Mouse (Mus musculus) forebrain, embryonic 15.5 days (tissue): Measurements from ENCODE around the gene Farsa. TPM values are rescaled to one million over a fixed set of nuclear protein-coding genes. Genes with fewer than 3 reads are reported as not detected.

ENCODE experiments used
- ATAC-seq: fragments of 200-750 bp; cut with Nextera tagmentation; replicated peaks from 2 replicates; pipeline ENCODE4 v1.8.0; 2017; ENCODE audit warnings: mild to moderate bottlenecking, moderate TSS enrichment, moderate library complexity
- H3K27ac ChIP-seq: fragments of 300-500 bp; sonication (generic); replicated peaks from 2 replicates; pipeline ENCODE4 v1.5.1; 2015; ENCODE audit warnings: mild to moderate bottlenecking, inconsistent platforms
- H3K27me3 ChIP-seq: fragments of 300-500 bp; sonication (generic); 2 replicates; pipeline ENCODE4 v1.6.1; 2015; ENCODE audit warnings: inconsistent platforms
- H3K36me3 ChIP-seq: fragments of 300-500 bp; sonication (generic); 2 replicates; pipeline ENCODE4 v1.6.1; 2015; ENCODE audit warnings: mild to moderate bottlenecking, inconsistent platforms
- H3K4me1 ChIP-seq: fragments of 300-500 bp; sonication (generic); 2 replicates; pipeline ENCODE4 v1.6.1; 2015; ENCODE audit warnings: inconsistent platforms
- H3K4me2 ChIP-seq: fragments of 300-500 bp; sonication (generic); replicated peaks from 2 replicates; pipeline ENCODE4 v1.6.1; 2015; ENCODE audit warnings: mild to moderate bottlenecking, inconsistent platforms
- H3K4me3 ChIP-seq: fragments of 300-500 bp; sonication (generic); 2 replicates; pipeline ENCODE4 v1.5.1; 2015; ENCODE audit warnings: mild to moderate bottlenecking, inconsistent platforms
- H3K9ac ChIP-seq: fragments of 300-500 bp; sonication (generic); replicated peaks from 2 replicates; pipeline ENCODE4 v1.6.1; 2015; ENCODE audit warnings: mild to moderate bottlenecking, inconsistent platforms
- H3K9me3 ChIP-seq: fragments of 300-500 bp; sonication (generic); 2 replicates; pipeline ENCODE4 v1.6.1; 2016; ENCODE audit warnings: inconsistent platforms
- WGBS: fragments of 180-500 bp; shearing (Covaris S2); methylation state at CpG from one replicate; pipeline ENCODE4 v1.1.7; 2015; ENCODE audit warnings: mixed read lengths; 5-methylcytosine and 5-hydroxymethylcytosine counted together
- polyA plus RNA-seq: library from polyadenylated mRNA; unstranded; fragments of >200 nt; fragmentation: Nextera tagmentation; extraction: Ambion mirVana; gene quantifications from 2 replicates; pipeline ENCODE4 v1.2.1, GENCODE M21; 2015

Gene Farsa
- polyA plus RNA-seq, 1 experiment from 2014 or later = 127 TPM

DNA sequence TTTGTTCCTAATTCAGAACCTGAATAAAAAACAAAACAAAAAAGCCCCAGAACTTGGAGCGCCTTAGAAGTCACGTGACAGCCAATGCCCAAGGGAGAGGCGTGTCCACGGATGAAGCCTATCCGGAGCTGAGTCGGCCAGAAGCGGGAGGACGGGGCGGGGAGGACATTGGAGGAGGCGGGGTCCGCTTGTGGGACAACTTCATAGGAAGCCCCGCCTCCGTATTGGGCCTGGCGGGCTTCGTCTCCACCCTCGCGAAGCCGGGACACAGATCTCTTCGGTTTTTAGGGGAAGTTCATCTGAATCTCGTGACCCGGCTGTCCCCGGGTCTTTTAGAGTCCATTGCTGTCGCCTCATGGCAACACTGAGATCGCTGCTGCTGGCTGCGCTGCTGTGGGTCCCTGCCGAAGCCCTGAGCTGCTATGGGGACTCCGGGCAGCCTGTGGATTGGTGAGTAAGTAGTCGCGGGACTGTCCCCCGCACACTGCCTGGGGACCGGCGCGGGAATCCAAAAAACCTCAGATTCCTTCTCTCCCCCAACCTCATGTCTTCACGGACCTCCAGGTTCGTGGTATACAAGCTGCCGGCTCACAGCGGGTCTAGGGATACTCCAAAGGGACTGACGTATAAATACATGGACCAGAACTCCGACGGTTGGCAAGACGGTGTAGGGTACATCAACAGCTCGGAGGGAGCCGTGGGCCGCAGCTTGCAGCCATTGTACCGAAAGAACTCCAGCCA is 51.8 kb downstream of the Farsa start, which contains the start of gene Dnase2a:
TSS of gene Dnase2a (plus strand) at position 140 of the 741 bp plus-strand sequence.
- Histone ChIP-seq H3K9ac (peak within 1 kb of the TSS; percentile 43), H3K27ac (no peak within 1 kb of the TSS), H3K27me3 (peaks cover 9% of the 10 kb centered on the region; the same call in 1 of the 2 replicates), H3K4me1 (peaks cover 18% of the 10 kb centered on the region), H3K9me3 (no peaks in the 10 kb centered on the region), H3K4me2 (peak within 1 kb of the TSS; percentile 53), H3K36me3 (peaks cover 35% of the 10 kb centered on the region), H3K4me3 (peak within 1 kb of the TSS; percentile 38)
- ATAC-seq = peak; percentile 77
- under 1% methylated on average over 45 of the region's 45 CpGs for WGBS

DNA sequence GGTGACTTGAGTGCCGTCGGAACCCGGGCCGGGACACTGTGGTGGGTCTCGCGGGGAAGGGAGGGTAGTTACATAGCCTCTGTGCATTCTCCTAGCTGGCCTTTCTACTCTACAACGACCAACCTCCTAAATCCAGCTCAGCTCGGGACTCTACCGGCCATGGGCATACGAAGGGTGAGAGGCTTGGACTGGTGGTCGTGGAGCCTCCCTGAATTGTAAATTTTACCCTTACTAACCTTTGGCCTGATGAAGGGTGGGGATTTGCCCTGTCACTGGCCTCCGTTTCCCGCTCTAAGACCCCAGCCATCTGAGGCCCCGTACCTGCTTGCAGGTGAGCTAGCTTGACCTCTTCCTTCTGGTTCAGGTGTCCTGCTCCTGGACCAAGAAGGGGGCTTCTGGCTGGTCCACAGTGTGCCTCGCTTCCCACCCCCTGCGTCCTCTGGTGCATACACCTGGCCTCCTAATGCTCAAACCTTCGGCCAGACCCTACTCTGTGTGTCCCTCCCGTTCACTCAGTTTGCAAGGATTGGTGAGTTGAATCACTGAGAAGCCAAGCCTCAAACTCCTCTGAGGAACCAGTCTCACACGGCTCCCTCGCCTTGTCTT is 52.5 kb downstream of the Farsa start:
- Histone ChIP-seq H3K36me3 (peaks cover 39% of the 10 kb centered on the region), H3K9ac (peak overlapping the region; percentile 43), H3K4me2 (peak overlapping the region; percentile 53), H3K4me3 (peak overlapping the region; percentile 38), H3K27me3 (peaks cover 13% of the 10 kb centered on the region), H3K4me1 (peaks cover 17% of the 10 kb centered on the region), H3K27ac (no peak overlapping the region), H3K9me3 (no peaks in the 10 kb centered on the region)
- WGBS = 49% methylated on average over 20 of the region's 20 CpGs
- ATAC-seq = peak; percentile 17

DNA sequence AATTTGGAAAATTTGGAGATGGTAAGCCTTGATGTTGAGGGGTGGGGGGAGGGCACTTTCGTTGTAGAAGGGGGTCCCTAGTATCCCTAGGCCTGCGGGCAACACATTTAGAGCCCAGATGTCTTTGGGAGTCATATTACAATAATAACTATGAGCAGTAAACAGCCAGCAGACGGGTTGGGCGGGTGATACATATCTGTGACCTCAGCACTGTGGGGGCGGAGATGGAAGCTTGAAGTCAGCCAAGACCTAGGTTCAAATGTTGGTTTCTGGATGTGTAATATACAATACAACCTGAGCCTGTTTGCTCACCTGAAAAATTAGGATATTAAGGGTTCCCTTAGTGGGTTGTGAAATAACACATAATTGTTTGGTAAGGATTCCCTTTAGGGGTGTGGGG is 53.2 kb downstream of the Farsa start:
- Histone ChIP-seq H3K27ac (no peak overlapping the region), H3K36me3 (peaks cover 46% of the 10 kb centered on the region), H3K4me2 (no peak overlapping the region), H3K4me3 (no peak overlapping the region), H3K27me3 (peaks cover 19% of the 10 kb centered on the region), H3K9ac (no peak overlapping the region), H3K4me1 (peaks cover 17% of the 10 kb centered on the region), H3K9me3 (no peaks in the 10 kb centered on the region)
- ATAC-seq = no peak
- 90% methylated on average over 5 of the region's 5 CpGs for WGBS

DNA sequence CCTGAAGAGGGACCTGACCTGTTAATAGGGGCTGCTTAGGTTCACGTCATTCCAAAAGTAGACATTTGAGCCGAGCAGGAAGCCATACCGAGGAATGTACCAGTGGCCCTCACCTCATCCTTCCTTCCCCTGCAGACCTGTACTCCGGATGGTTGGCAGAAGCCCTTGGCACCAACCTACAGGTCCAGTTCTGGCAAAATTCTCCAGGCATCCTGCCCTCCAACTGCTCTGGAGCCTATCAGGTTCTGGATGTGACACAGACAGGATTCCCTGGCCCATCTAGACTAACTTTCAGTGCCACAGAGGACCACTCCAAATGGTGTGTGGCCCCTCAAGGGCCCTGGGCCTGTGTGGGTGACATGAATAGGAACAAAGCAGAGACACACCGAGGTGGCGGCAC is 53.8 kb downstream of the Farsa start:
- peaks cover 17% of the 10 kb centered on the region for H3K4me1 ChIP-seq
- 84% methylated on average over 6 of the region's 6 CpGs for WGBS
- peaks cover 52% of the 10 kb centered on the region for H3K36me3 ChIP-seq
- no peak overlapping the region for H3K4me2 ChIP-seq
- H3K27me3 ChIP-seq = peaks cover 21% of the 10 kb centered on the region
- H3K9me3 ChIP-seq = no peaks in the 10 kb centered on the region
- H3K4me3 ChIP-seq = no peak overlapping the region
- H3K9ac ChIP-seq = no peak overlapping the region
- no peak overlapping the region for H3K27ac ChIP-seq
- ATAC-seq = no peak

DNA sequence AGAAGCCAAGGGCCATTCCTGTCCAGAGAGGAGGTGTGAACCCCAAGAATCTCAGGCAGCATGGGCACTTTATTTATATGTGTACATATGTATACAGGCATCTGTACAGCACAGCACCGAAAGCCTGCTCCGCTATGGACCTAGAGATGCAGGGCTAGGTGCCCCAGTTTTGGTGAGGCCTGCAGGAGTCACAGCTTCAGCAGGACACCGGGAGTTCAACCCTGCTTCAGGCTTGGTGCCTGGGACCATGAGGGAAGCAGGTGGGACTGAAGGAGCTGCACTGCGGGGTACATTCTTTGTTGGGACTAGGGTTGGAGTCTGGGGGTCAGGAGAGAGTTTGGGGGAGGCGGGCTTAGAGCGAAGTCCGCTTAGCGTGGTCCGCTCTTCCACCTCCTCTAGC is 55.1 kb downstream of the Farsa start:
- Histone ChIP-seq H3K27ac (no peak overlapping the region), H3K4me2 (no peak overlapping the region), H3K9ac (no peak overlapping the region), H3K27me3 (peaks cover 21% of the 10 kb centered on the region), H3K4me1 (peaks cover 17% of the 10 kb centered on the region), H3K36me3 (peaks cover 65% of the 10 kb centered on the region), H3K9me3 (no peaks in the 10 kb centered on the region), H3K4me3 (no peak overlapping the region)
- no peak for ATAC-seq
- 92% methylated on average over 9 of the region's 9 CpGs for WGBS

DNA sequence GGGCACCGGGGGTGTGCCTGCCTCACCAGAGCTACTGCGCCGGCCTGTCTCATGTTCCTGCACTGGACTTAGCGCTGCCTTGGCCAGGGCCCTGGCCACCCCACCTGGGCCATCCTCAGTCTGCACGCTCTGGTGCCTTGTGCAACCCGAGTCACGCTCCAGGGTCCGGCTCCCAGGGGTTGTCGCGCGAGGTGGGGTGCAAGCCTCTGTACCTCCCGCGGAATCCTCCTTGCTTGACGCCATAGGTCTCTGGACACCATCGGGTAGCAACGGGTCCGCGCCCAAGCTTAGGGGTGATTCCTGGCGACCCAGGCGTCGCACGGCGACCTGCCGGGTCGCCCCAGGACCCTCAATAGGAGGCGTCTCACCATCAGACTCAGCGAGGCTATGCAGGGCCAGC is 55.6 kb downstream of the Farsa start:
- no peak overlapping the region for H3K27ac ChIP-seq
- no peaks in the 10 kb centered on the region for H3K9me3 ChIP-seq
- peaks cover 69% of the 10 kb centered on the region for H3K36me3 ChIP-seq
- H3K4me1 ChIP-seq = peaks cover 17% of the 10 kb centered on the region
- peak overlapping the region; percentile 29 for H3K4me3 ChIP-seq
- 29% methylated on average over 27 of the region's 27 CpGs for WGBS
- no peak for ATAC-seq
- H3K4me2 ChIP-seq = peak overlapping the region; percentile 45
- H3K27me3 ChIP-seq = peaks cover 21% of the 10 kb centered on the region
- no peak overlapping the region for H3K9ac ChIP-seq

DNA sequence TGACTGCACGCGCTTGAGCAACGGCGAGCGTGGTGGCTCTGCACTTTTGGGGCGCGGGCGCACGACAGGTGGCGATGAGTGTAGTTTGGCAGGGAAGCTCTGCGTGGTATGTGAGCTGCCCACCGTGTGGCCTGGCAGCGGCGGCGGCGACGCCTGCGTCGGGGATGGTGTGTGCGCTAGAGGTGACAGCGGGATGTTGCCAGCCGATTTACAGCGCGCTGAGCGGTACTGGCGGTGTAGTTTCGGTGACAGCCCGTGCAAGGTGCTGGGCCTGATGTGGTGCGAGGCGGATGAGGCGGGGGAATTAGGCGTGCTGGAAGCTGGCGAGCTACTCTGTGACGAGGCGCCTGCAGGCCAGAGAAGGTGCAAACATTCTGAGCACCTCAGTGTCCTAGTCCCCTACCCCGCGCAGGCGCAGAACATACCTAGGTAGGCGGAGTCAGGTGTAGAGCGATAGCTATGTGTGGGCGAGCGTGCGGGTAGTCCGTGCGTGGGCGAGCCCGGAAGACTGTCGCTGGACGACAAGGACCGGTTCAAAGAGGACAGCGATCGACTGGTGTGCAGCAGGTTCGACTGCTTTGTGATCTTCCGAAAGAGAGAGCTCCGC is 56.2 kb downstream of the Farsa start:
- H3K4me2 ChIP-seq = peak overlapping the region; percentile 45
- 3% methylated on average over 55 of the region's 55 CpGs for WGBS
- no peak overlapping the region for H3K27ac ChIP-seq
- peak overlapping the region; percentile 29 for H3K4me3 ChIP-seq
- no peak overlapping the region for H3K9ac ChIP-seq
- H3K9me3 ChIP-seq = no peaks in the 10 kb centered on the region
- peaks cover 21% of the 10 kb centered on the region for H3K27me3 ChIP-seq
- no peak for ATAC-seq
- peaks cover 75% of the 10 kb centered on the region for H3K36me3 ChIP-seq
- peaks cover 17% of the 10 kb centered on the region for H3K4me1 ChIP-seq

DNA sequence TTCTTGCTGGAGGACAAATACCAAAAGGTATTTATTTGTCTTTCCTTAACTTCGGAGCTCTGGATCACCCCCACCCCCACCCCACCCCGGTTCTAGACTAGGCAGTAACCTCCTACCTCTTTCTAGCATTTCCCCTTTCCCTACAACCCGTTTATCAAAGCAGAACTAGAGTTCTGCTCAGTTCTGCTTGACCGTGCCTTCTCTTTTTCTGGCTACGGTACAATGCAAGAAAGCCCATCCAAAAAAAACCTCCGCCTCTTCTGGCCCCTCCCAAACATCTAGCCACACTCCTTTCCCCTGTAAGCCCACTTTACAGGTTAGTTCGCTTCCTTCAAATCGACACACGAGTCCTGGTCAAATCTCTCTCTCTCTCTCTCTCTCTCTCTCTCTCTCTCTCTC is 56.7 kb downstream of the Farsa start:
- H3K9me3 ChIP-seq = no peaks in the 10 kb centered on the region
- peak overlapping the region; percentile 29 for H3K4me3 ChIP-seq
- H3K27me3 ChIP-seq = peaks cover 21% of the 10 kb centered on the region
- H3K4me2 ChIP-seq = peak overlapping the region; percentile 45
- H3K9ac ChIP-seq = no peak overlapping the region
- no peak for ATAC-seq
- H3K4me1 ChIP-seq = peaks cover 17% of the 10 kb centered on the region
- WGBS = 19% methylated on average over 9 of the region's 9 CpGs
- H3K36me3 ChIP-seq = peaks cover 80% of the 10 kb centered on the region
- no peak overlapping the region for H3K27ac ChIP-seq

DNA sequence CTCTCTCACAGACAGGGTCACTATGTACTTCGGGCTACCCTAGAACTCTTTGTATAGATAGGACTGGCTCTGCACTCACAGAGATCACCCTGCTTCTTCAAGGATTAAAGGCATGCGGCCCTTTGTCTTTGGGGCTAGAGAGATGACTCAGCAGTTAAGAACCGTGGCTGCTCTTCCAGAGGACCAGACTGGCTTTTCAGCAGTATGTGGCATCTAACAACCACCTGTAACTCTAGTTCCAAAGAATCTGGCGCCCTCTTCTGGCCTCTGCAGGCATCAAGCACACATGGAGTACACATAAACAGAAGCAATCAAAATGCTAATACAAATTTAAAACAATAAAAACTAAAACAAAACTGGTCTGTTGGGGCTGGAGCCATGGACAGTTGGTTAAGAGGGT is 57.2 kb downstream of the Farsa start:
- no peaks in the 10 kb centered on the region for H3K9me3 ChIP-seq
- no peak overlapping the region for H3K4me3 ChIP-seq
- H3K27ac ChIP-seq = no peak overlapping the region
- H3K4me1 ChIP-seq = peaks cover 13% of the 10 kb centered on the region
- 32% methylated on average over 4 of the region's 4 CpGs for WGBS
- H3K27me3 ChIP-seq = peaks cover 21% of the 10 kb centered on the region
- no peak overlapping the region for H3K9ac ChIP-seq
- ATAC-seq = no peak
- no peak overlapping the region for H3K4me2 ChIP-seq
- H3K36me3 ChIP-seq = peaks cover 85% of the 10 kb centered on the region

DNA sequence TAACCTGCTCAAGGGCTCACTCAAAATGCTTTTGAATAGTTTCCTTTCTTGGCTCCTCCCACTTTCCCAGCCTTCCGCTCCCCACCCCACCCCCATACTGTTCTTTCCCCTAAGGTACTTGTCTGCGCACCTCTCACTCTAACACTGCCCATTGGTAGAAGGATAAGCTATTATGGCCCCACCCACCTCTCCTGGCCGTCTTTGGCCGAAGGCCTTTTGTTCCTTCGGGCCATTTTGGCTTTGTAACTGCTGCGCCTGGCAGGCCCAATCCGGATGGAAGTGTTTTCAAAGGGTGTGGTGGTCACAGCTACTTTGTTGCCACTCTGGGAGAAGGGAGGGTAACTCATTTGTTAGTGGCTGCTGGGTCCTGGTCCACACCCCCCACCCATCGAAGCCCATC is 58.5 kb downstream of the Farsa start:
- WGBS = 90% methylated on average over 8 of the region's 8 CpGs

DNA sequence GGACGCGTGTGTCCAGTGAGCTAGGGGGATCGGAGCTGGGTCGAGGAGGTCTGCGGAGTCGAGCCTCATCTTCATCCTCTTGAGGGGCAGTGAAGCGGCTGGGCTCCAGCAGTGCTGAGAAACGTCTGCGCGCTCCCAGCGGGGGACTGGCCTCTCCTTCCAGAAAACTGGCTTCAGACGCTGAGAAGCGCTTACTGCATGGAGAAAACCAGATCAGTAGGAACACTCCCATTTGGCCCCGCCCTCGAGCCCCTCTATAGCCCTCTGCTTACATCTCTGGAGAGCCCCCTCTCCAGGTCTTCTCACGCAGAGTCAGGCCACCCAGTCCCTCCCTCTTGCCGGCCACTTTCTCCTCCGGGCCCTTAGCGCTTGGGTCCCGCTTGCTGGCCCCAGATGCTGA is 61.0 kb downstream of the Farsa start:
- H3K9me3 ChIP-seq = no peaks in the 10 kb centered on the region
- H3K27ac ChIP-seq = no peak overlapping the region
- no peak overlapping the region for H3K4me2 ChIP-seq
- WGBS = 32% methylated on average over 20 of the region's 20 CpGs
- no peak overlapping the region for H3K4me3 ChIP-seq
- no peak overlapping the region for H3K9ac ChIP-seq
- H3K36me3 ChIP-seq = peaks cover 93% of the 10 kb centered on the region
- peaks cover 13% of the 10 kb centered on the region for H3K27me3 ChIP-seq
- H3K4me1 ChIP-seq = peaks cover 8% of the 10 kb centered on the region
- ATAC-seq = no peak

More for the DNA sequence above, 58.5 kb downstream of the Farsa start:
- ATAC-seq = no peak
- peaks cover 11% of the 10 kb centered on the region for H3K4me1 ChIP-seq
- H3K4me3 ChIP-seq = no peak overlapping the region
- no peak overlapping the region for H3K27ac ChIP-seq
- H3K9me3 ChIP-seq = no peaks in the 10 kb centered on the region
- H3K27me3 ChIP-seq = peaks cover 17% of the 10 kb centered on the region
- H3K4me2 ChIP-seq = no peak overlapping the region
- no peak overlapping the region for H3K9ac ChIP-seq
- peaks cover 91% of the 10 kb centered on the region for H3K36me3 ChIP-seq

DNA sequence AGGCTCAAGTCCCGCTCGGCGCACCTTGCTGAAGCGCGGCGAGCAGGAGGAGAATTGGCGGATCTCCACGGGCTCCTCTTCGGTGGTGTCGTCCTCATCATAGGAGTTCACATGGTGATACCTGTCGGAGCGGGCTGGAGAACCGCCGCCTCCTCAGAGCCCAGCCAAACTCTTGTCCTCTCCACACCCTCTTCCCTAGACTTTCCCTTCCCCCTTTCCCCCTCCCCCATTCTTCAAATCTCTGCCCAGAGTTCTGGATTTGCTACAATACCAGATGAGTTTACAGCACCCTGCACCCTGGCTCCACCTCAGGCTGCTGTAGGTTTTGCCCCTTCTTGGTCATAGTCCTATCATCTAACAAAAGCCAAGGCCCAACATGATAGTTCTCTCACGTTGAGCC is 61.9 kb downstream of the Farsa start:
- ATAC-seq = no peak
- Histone ChIP-seq H3K4me2 (no peak overlapping the region), H3K9ac (no peak overlapping the region), H3K36me3 (peaks cover 92% of the 10 kb centered on the region), H3K4me3 (no peak overlapping the region), H3K27me3 (peaks cover 12% of the 10 kb centered on the region), H3K9me3 (no peaks in the 10 kb centered on the region), H3K27ac (no peak overlapping the region), H3K4me1 (no peaks in the 10 kb centered on the region)
- whole genome bisulfite sequencing = 94% methylated on average over 15 of the region's 15 CpGs
